Mouse (Mus musculus) ES-Bruce4 (cell line): ENCODE measurements around the gene Lgi1.

ENCODE experiments used
- CTCF ChIP-seq: IDR thresholded peaks from one replicate; pipeline ENCODE4 v1.8.1; 2011; ENCODE audit warnings: low read depth, low read length
- POLR2A ChIP-seq: IDR thresholded peaks from one replicate; pipeline ENCODE4 v1.8.1; 2011; ENCODE audit warnings: low read length; ENCODE audit not compliant: insufficient read depth

DNA sequence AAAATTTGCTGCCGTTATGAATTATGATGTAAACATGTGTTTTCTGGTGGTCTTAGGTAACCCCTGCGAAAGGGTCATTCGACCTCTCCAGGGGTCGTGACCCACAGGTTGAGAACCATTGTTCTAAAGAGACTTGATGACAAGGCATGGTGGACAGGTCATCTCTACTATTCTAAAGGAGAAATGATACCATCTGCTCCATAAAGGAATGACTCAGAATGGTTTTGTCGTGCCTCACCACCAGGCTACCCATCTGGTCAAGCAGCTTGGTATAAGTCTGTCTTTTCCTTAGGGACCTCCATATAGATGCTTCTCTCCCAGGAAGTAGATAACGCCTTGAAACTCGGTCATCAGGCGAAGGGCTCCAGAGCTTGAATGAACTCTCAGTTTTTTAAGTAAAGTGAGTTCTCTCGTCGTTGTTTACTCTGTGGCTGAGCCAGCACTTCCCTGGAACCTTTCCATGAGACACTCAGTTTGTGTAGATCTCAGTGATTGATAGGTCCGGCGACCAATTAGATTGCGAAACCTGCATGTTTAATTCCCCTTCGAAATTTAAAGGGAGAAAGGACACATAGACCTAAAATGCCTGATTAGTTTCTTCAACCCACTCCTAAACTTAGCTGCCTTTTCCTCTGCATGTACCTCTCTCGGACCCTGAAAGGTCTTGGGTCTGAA lies 10.5 kb downstream of the Lgi1 start:
- TF ChIP-seq CTCF: no peak
- TF ChIP-seq POLR2A: no peak
